Mouse (Mus musculus) adrenal gland, adult 10 weeks (tissue): ENCODE measurements around the gene Ankrd1. TPM values are rescaled to one million over a fixed set of nuclear protein-coding genes. Genes with fewer than 3 reads are reported as not detected.

ENCODE experiments used
- polyA plus RNA-seq: library from polyadenylated mRNA; stranded (reverse); fragments of 350-450 nt; fragmentation: Illumina TruSeq; extraction: RNeasy Lipid Tissue Mini Kit (QIAGEN cat#74804); gene quantifications from one replicate; pipeline ENCODE4 v1.2.3, GENCODE M21; 2014; ENCODE audit warnings: low read depth, low replicate concordance

The Ankrd1 gene
- polyA plus RNA-seq, result not detected

DNA sequence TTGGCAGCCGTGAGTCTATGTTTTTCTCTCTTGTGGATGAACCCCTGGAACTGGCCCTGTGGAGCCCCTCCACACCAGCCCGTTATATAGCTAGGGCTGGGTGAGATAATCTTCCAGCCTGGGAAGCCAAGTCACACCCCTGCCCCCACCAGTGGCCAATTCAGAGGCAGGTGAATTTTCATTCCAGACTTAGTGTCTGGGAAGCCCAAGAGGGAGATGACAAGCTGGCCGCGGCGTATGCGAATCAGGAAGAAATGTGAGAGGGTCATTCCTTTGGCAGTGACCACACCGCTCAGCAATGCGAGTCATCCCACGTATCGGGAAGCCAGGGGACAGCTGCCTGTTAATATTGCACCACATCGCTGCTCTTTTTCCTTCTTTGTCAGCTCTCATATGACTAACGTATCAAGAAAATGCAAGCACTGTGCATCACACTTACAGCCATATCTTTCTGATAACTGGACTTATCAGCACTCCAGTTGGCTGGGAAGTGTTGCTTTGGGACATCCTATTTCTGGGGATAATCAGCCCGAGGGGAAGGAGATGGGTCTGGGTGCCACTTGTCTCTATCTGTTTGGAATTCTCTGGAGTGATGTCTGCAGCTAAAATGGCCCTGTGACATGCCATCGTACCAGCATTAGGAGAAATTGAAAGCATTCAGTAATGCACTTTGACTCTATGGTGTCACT is at the start of gene Ankrd1:
Ankrd1 (minus strand) TSS at position 317 of the 689 bp plus-strand sequence.

DNA sequence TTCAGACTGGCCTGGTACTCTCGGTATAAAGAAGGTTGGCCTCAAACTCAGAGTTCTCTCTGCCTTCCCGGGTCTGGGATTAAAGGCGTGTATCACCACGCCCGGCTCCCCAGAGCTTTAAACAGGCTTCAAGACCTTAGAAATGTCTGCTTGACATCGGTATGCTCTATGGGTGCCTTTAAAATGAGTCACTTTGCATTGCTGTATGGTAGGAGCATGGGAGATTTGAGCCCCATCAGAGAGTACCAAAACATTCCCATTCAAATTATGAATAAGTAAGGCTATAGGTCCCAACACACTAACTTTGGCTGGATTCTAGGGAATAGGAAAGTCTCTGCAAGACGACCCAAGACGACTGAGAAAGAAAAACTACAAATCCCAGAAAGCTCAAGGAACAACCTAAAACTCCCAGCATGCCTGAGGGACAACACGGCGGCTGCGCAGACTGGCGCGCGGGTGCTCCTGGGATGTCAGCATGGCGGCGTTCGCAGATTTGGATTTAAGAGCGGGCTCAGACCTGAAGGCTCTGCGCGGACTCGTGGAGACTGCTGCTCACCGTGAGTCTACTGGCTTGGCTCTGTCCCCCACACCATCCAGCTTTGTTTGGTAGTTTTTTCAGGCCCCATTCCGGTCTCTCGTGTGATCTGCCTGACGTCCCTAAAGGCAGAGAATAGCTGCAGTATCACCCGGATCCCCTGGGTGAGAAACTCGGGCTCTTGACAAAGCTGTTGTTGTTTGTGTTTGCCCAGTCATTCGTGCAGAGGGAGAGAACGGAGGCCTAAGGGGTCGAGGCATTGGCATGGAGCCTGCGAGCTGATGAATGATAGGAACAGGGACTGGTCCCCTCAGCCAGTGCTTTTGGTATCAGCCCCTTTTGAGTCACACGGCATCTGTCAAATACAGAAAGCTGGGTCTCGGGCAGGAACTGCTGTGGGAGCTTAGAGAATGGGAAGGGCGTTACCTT is 36.4 kb downstream of the Ankrd1 start, which contains the start of gene Rpp30:
Rpp30 (plus strand) TSS at position 455 of the 964 bp plus-strand sequence.

Other genes with a start within 250 kb of the Ankrd1 start
- not detected for gene Htr7, start 62.6 kb downstream of the Ankrd1 start, polyA plus RNA-seq
- 58.1 TPM for gene Rpp30, start 36.4 kb downstream of the Ankrd1 start, polyA plus RNA-seq
- gene Pcgf5, start 228.2 kb upstream of the Ankrd1 start, polyA plus RNA-seq, result 50.3 TPM